Mouse (Mus musculus): ENCODE results near the gene Olfr709-ps1.
"Not testable (repeated sequence)": the region's sequence is repeated elsewhere in the genome, so short reads cannot be mapped to it uniquely, and the experiment has no call there.

Olfr709-ps1 gene

DNA sequence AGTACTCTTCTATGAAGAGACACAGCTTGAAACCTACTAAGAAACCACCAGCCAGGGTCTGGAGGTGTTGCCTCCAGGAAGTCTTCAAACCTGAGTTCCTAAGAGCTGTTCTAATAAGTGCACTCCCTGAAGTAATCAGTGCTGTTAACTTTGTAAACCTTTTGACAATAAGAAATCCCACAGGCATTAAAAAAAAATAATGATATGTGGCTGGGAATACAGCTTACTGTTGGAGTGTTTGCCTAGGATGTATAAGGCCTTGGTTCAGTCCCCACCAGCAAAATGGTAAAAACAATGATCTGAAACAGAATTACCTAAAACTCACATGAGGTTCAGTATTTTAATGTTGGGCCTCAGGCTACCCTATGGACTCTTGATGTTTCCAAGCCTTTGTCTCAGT, at the start of gene Olfr709-ps1:
Olfr709-ps1 (minus strand) TSS at position 101 of the 400 bp plus-strand sequence.
- DNase-seq (ENCODE audit: low spot score) = no peak

DNA sequence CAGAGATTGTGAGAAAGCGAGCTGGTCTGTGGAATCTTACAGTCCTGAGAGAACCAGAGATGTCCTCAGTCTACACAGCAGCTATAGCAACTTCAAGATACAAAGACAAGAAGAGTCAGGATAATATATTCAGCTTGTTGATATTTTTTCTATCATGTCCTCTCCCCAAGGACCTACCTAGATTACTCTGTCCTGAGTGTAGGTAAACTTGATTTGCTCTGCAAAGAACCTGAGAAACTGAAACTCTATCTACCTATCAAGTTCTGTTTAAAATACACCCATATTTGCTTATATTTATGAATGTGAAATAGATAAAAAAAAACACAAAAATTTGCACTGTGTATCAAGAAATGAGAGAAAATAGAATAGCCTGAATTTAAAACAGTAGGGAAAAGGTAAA, 43.3 kb upstream of the Olfr709-ps1 start, which contains the start of gene Olfr711:
Olfr711 (minus strand) TSS at position 101 of the 400 bp plus-strand sequence.
- DNase-seq (ENCODE audit: low spot score) = no peak

- DNase-seq (ENCODE audit: low spot score) = not testable (repeated sequence)
These were observed 35.5 kb upstream of the Olfr709-ps1 start for GRCm38 (mm10) chr7:106967503-106967902.

DNA sequence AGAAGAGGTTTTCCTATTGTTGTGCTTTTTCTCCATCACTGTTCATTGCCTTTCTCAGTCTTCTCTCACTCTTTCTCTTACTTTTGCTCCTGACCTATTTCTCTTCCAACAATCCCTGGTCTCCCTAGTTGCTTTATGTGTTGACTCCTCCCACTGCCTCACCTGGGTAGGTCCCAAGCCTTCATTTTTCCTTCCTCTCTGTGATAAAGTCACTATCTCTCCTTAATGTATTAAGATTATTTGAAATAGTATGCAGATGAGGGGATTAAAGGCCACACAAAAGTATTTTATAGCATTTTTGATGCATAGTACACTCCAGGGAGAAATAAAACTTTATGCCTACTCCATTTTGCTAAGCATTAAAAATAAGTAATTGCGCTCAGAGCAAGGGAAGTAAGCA, 31.8 kb upstream of the Olfr709-ps1 start, which contains the start of gene Olfr6:
Olfr6 (minus strand) TSS at position 101 of the 400 bp plus-strand sequence.
- DNase-seq (ENCODE audit: low spot score) = no peak

GRCm38 (mm10) chr7:106948212-106948611, 16.2 kb upstream of the Olfr709-ps1 start, which contains the start of gene Olfr710:
Gene Olfr710, minus strand, starts transcription at chr7:106948312.
- DNase-seq (ENCODE audit: low spot score) = no peak

GRCm38 (mm10) chr7:106920961-106921360, 11.1 kb downstream of the Olfr709-ps1 start:
- not testable (repeated sequence) for DNase-seq (ENCODE audit: low spot score)

GRCm38 (mm10) chr7:106907676-106908075, 24.3 kb downstream of the Olfr709-ps1 start, which contains the start of gene Olfr1532-ps1:
Gene Olfr1532-ps1, plus strand, starts transcription at chr7:106908001.
- no peak for DNase-seq (ENCODE audit: low spot score)

GRCm38 (mm10) chr7:106901141-106901540, 30.9 kb downstream of the Olfr709-ps1 start, which contains the start of gene Olfr707:
Gene Olfr707, minus strand, starts transcription at chr7:106901241.
- not testable (repeated sequence) for DNase-seq (ENCODE audit: low spot score)

GRCm38 (mm10) chr7:106888062-106888461, 44.0 kb downstream of the Olfr709-ps1 start, which contains the start of gene Olfr706:
Gene Olfr706, minus strand, starts transcription at chr7:106888162.
- DNase-seq (ENCODE audit: low spot score) = no peak

- no peak for DNase-seq (ENCODE audit: low spot score)
These were observed 55.2 kb downstream of the Olfr709-ps1 start, which contains the start of gene Olfr705 for GRCm38 (mm10) chr7:106876791-106877190. Gene Olfr705, minus strand, starts transcription at chr7:106876891.

Measured in left cerebral cortex, adult 11 months (tissue).